Mouse (Mus musculus) erythroblast, embryonic 14.5 days (primary cell): ENCODE results near the gene Itgb6.

Source experiments
- GATA1 ChIP-seq: IDR thresholded peaks from 2 replicates; pipeline ENCODE4 v1.6.1; 2012; ENCODE audit warnings: low read length, inconsistent platforms, mixed read lengths
- TAL1 ChIP-seq: IDR thresholded peaks from 3 replicates; pipeline ENCODE4 v1.6.1; 2012; ENCODE audit warnings: low read length, inconsistent platforms, mixed read lengths

- no peak for TF ChIP-seq TAL1
- TF ChIP-seq GATA1, result no peak
Measured at GRCm38 (mm10) chr2:60722514-60722913, at the start of gene Itgb6.
